Mouse (Mus musculus): Measurements from ENCODE around the gene Pnmal2.

DNA sequence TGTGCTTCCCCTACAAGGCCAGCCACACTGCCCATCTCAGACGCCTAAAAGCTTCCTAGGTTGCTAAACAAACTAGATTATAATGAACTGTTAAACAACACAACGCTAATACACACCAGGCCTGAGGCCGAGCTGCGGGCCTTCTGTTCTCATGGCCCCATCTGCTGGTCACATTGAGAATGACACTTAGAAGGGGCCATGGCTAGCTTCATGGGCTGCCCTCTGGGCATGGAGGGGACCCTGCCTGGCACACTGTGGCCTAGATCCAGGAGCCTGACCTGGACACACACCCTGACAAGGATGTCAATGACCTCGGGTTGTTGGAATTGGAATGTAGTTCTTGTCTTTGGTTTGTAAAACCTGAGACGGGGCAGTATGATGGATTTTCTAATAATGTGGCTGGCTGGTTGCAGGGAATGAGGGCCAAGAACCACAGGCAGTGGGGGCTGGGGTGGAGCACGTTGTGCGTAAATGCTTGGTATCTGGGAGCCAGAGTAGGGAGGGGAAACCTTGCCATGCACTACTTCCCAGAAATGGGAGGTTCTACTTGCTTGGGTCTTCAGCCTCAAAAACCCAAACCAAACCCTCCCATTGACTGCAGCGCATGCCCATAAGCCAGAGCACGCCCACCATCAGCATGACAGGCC is 30.6 kb upstream of the Pnmal2 start:
- peak; percentile 92 for TF ChIP-seq CTCF (IDR thresholded peaks at IDR 0.05; ENCODE audit: extremely low read depth, insufficient read depth, insufficient read length, insufficient replicate concordance)
- TF ChIP-seq POLR2A (IDR thresholded peaks at IDR 0.05; ENCODE audit: low read depth, low read length) = no peak
